Mouse (Mus musculus) liver, adult (tissue): ENCODE results near the gene Nfe2.

ENCODE experiments used
- GATA4 ChIP-seq: IDR thresholded peaks from 2 replicates; pipeline ENCODE4 v1.6.1; 2014; ENCODE audit warnings: mild to moderate bottlenecking, low read length; ENCODE audit not compliant: insufficient replicate concordance

Gene Nfe2

GRCm38 (mm10) chr15:103272419-103273279 is 14.4 kb upstream of the Nfe2 start, which contains the start of gene Copz1:
Copz1 (plus strand) TSS chr15:103272714.
- TF ChIP-seq GATA4, result no peak

GRCm38 (mm10) chr15:103268903-103269302 is 10.7 kb upstream of the Nfe2 start:
- no peak for TF ChIP-seq GATA4

GRCm38 (mm10) chr15:103264794-103265193 is 6.6 kb upstream of the Nfe2 start:
- no peak for TF ChIP-seq GATA4

- TF ChIP-seq GATA4, result no peak
Measured at GRCm38 (mm10) chr15:103259989-103260388, 1.8 kb upstream of the Nfe2 start.

GRCm38 (mm10) chr15:103259162-103259561 is 959 bp upstream of the Nfe2 start:
- no peak for TF ChIP-seq GATA4

GRCm38 (mm10) chr15:103256210-103256986 is 1.8 kb downstream of the Nfe2 start:
- no peak for TF ChIP-seq GATA4

- no peak for TF ChIP-seq GATA4
Measured at GRCm38 (mm10) chr15:103255169-103255568, 3.0 kb downstream of the Nfe2 start.

- TF ChIP-seq GATA4, result no peak
Measured at GRCm38 (mm10) chr15:103253352-103253751, 4.9 kb downstream of the Nfe2 start.

GRCm38 (mm10) chr15:103252660-103253059 is 5.5 kb downstream of the Nfe2 start:
- no peak for TF ChIP-seq GATA4

- TF ChIP-seq GATA4, result no peak
Measured at GRCm38 (mm10) chr15:103251595-103251994, 6.6 kb downstream of the Nfe2 start.

GRCm38 (mm10) chr15:103250195-103250740 is 7.9 kb downstream of the Nfe2 start:
- TF ChIP-seq GATA4, result peak; percentile 79; the same call in 1 of the 2 replicates

- TF ChIP-seq GATA4, result no peak
Measured at GRCm38 (mm10) chr15:103248401-103249313, 9.5 kb downstream of the Nfe2 start.

- no peak for TF ChIP-seq GATA4
Measured at GRCm38 (mm10) chr15:103247782-103248400, 10.3 kb downstream of the Nfe2 start.

- no peak for TF ChIP-seq GATA4
Measured at GRCm38 (mm10) chr15:103247078-103247781, 11.0 kb downstream of the Nfe2 start.
